Mouse (Mus musculus): Measurements from ENCODE around the gene Caln1. TPM values are rescaled to one million over a fixed set of nuclear protein-coding genes. Genes with fewer than 3 reads are reported as not detected.

Gene Caln1
- total RNA-seq, 1 experiment: not detected

GRCm38 (mm10) chr5:130345871-130346270, 23.4 kb upstream of the Caln1 start:
- in situ Hi-C loops (cut with MboI; ENCODE audit: low sequenced_read_pairs in 2 of 2, unreplicated experiment in 2 of 2): no loop called here
- Histone ChIP-seq H3K9me3 (ENCODE audit: control insufficient read depth, insufficient read depth, low read depth, low read length) (no peaks in the 10 kb centered on the region), H3K4me3 (ENCODE audit: insufficient read depth in 1 of 2, low read depth in 1 of 2, low read length in 2 of 2, poor library complexity in 1 of 2, severe bottlenecking in 1 of 2) (no peak overlapping the region), H3K27ac (ENCODE audit: insufficient read depth, low read depth, low read length, poor library complexity, severe bottlenecking) (no peak overlapping the region), H3K36me3 (ENCODE audit: control insufficient read depth, insufficient read depth, low read length, poor library complexity, severe bottlenecking) (peaks cover 8% of the 10 kb centered on the region; the same call in 1 of the 2 replicates), H3K4me1 (ENCODE audit: control insufficient read depth in 2 of 2, insufficient read depth in 2 of 2, low read length in 2 of 2, poor library complexity in 1 of 2) (no peaks in the 10 kb centered on the region), H3K9ac (ENCODE audit: insufficient read depth, low read depth, low read length, poor library complexity, severe bottlenecking) (no peak overlapping the region)
- no peak for DNase-seq (ENCODE audit: low read depth, low spot score)
- TF ChIP-seq HCFC1 (IDR thresholded peaks at IDR 0.05; ENCODE audit: borderline replicate concordance, insufficient read depth, low read length): no peak
- no peak for TF ChIP-seq CHD2 (IDR thresholded peaks at IDR 0.05; ENCODE audit: low read depth, low read length)
- no peak for TF ChIP-seq ZNF384 (IDR thresholded peaks at IDR 0.05; ENCODE audit: low read depth, low read length)
- TF ChIP-seq MAFK (IDR thresholded peaks at IDR 0.05; ENCODE audit: insufficient read depth, low read depth, low read length): no peak
- no peak for TF ChIP-seq ZC3H11A (IDR thresholded peaks at IDR 0.05; ENCODE audit: borderline replicate concordance, low read depth, low read length)

GRCm38 (mm10) chr5:130355223-130355622, 14.0 kb upstream of the Caln1 start:
- H3K4me1 ChIP-seq (ENCODE audit: control insufficient read depth in 2 of 2, insufficient read depth in 2 of 2, low read length in 2 of 2, poor library complexity in 1 of 2): no peaks in the 10 kb centered on the region; a peak in 1 of 4 replicates
- no peak overlapping the region for H3K9ac ChIP-seq (ENCODE audit: insufficient read depth, low read depth, low read length, poor library complexity, severe bottlenecking)
- H3K36me3 ChIP-seq (ENCODE audit: control insufficient read depth, insufficient read depth, low read length, poor library complexity, severe bottlenecking): no peaks in the 10 kb centered on the region
- in situ Hi-C loops (cut with MboI; ENCODE audit: low sequenced_read_pairs in 2 of 2, unreplicated experiment in 2 of 2): no loop called here
- TF ChIP-seq ZNF384 (IDR thresholded peaks at IDR 0.05; ENCODE audit: low read depth, low read length): no peak
- no peak for TF ChIP-seq HCFC1 (IDR thresholded peaks at IDR 0.05; ENCODE audit: borderline replicate concordance, insufficient read depth, low read length)
- no peak for TF ChIP-seq ZC3H11A (IDR thresholded peaks at IDR 0.05; ENCODE audit: borderline replicate concordance, low read depth, low read length)
- TF ChIP-seq CHD2 (IDR thresholded peaks at IDR 0.05; ENCODE audit: low read depth, low read length): no peak
- no peak for TF ChIP-seq MAFK (IDR thresholded peaks at IDR 0.05; ENCODE audit: insufficient read depth, low read depth, low read length)
- no peak overlapping the region for H3K27ac ChIP-seq (ENCODE audit: insufficient read depth, low read depth, low read length, poor library complexity, severe bottlenecking)
- no peaks in the 10 kb centered on the region for H3K9me3 ChIP-seq (ENCODE audit: control insufficient read depth, insufficient read depth, low read depth, low read length)
- H3K4me3 ChIP-seq (ENCODE audit: insufficient read depth in 1 of 2, low read depth in 1 of 2, low read length in 2 of 2, poor library complexity in 1 of 2, severe bottlenecking in 1 of 2): no peak overlapping the region
- no peak for DNase-seq (ENCODE audit: low read depth, low spot score)

DNA sequence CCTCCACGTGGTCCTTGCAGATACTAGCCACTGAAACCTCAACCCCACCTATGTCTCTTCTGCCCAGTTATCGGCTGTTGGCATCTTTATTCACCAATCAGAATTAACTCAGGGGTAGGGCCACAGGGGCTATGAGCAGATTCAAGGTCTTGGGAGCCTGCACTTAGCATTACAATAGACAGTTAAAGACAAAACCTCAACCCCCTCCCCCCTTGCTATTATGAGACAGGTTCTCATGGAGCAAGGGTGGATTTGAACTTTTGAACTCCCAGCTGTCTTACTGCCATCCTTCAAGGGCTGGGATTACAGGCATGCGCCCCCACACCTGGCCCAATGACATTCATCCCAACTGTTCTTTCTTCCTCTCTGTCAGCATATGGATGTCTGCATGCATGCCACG, 6.1 kb upstream of the Caln1 start:
- Histone ChIP-seq H3K36me3 (ENCODE audit: control insufficient read depth, insufficient read depth, low read length, poor library complexity, severe bottlenecking) (no peaks in the 10 kb centered on the region), H3K9me3 (ENCODE audit: control insufficient read depth, insufficient read depth, low read depth, low read length) (no peaks in the 10 kb centered on the region), H3K4me1 (ENCODE audit: control insufficient read depth in 2 of 2, insufficient read depth in 2 of 2, low read length in 2 of 2, poor library complexity in 1 of 2) (peaks cover 0 to 3% of the 10 kb centered on the region in 2 experiments; a peak in 2 of 4 replicates), H3K4me3 (ENCODE audit: insufficient read depth in 1 of 2, low read depth in 1 of 2, low read length in 2 of 2, poor library complexity in 1 of 2, severe bottlenecking in 1 of 2) (no peak overlapping the region), H3K9ac (ENCODE audit: insufficient read depth, low read depth, low read length, poor library complexity, severe bottlenecking) (no peak overlapping the region), H3K27ac (ENCODE audit: insufficient read depth, low read depth, low read length, poor library complexity, severe bottlenecking) (no peak overlapping the region)
- in situ Hi-C loops (cut with MboI; ENCODE audit: low sequenced_read_pairs in 2 of 2, unreplicated experiment in 2 of 2): no loop called here
- TF ChIP-seq CHD2 (IDR thresholded peaks at IDR 0.05; ENCODE audit: low read depth, low read length): no peak
- no peak for TF ChIP-seq ZC3H11A (IDR thresholded peaks at IDR 0.05; ENCODE audit: borderline replicate concordance, low read depth, low read length)
- TF ChIP-seq HCFC1 (IDR thresholded peaks at IDR 0.05; ENCODE audit: borderline replicate concordance, insufficient read depth, low read length): no peak
- TF ChIP-seq ZNF384 (IDR thresholded peaks at IDR 0.05; ENCODE audit: low read depth, low read length): no peak
- no peak for TF ChIP-seq MAFK (IDR thresholded peaks at IDR 0.05; ENCODE audit: insufficient read depth, low read depth, low read length)
- peak; percentile 62 for DNase-seq (ENCODE audit: low read depth, low spot score)

DNA sequence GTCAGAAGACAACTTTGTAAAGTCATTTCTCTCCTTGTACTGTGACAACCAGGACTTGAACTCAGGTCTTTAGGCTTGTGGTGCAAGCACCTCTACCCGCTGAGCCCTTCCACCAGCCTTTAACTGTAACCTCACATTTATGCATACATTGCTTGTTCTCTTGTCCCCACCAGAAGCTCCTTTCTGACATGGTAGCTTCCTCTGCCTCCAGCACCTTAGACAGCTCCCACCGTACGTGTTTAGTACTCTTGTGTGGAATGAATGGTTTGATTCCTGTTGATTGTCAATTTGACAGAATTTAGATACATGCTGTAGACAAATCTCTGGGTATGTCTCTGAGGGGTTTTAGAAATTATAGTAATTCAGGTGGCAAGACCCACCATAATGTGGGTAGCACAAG, 5.5 kb upstream of the Caln1 start:
- in situ Hi-C loops (cut with MboI; ENCODE audit: low sequenced_read_pairs in 2 of 2, unreplicated experiment in 2 of 2): no loop called here

More for the DNA sequence above, 5.5 kb upstream of the Caln1 start:
- Histone ChIP-seq H3K36me3 (ENCODE audit: control insufficient read depth, insufficient read depth, low read length, poor library complexity, severe bottlenecking) (no peaks in the 10 kb centered on the region), H3K4me3 (ENCODE audit: insufficient read depth in 1 of 2, low read depth in 1 of 2, low read length in 2 of 2, poor library complexity in 1 of 2, severe bottlenecking in 1 of 2) (no peak overlapping the region), H3K9me3 (ENCODE audit: control insufficient read depth, insufficient read depth, low read depth, low read length) (no peaks in the 10 kb centered on the region), H3K4me1 (ENCODE audit: control insufficient read depth in 2 of 2, insufficient read depth in 2 of 2, low read length in 2 of 2, poor library complexity in 1 of 2) (peaks cover 0 to 3% of the 10 kb centered on the region in 2 experiments; a peak in 2 of 4 replicates), H3K27ac (ENCODE audit: insufficient read depth, low read depth, low read length, poor library complexity, severe bottlenecking) (no peak overlapping the region), H3K9ac (ENCODE audit: insufficient read depth, low read depth, low read length, poor library complexity, severe bottlenecking) (no peak overlapping the region)
- TF ChIP-seq CHD2 (IDR thresholded peaks at IDR 0.05; ENCODE audit: low read depth, low read length) (no peak), MAFK (IDR thresholded peaks at IDR 0.05; ENCODE audit: insufficient read depth, low read depth, low read length) (no peak), ZC3H11A (IDR thresholded peaks at IDR 0.05; ENCODE audit: borderline replicate concordance, low read depth, low read length) (no peak), ZNF384 (IDR thresholded peaks at IDR 0.05; ENCODE audit: low read depth, low read length) (no peak), HCFC1 (IDR thresholded peaks at IDR 0.05; ENCODE audit: borderline replicate concordance, insufficient read depth, low read length) (no peak)
- peak; percentile 68 for DNase-seq (ENCODE audit: low read depth, low spot score)
